Mouse (Mus musculus) G1E (cell line): ENCODE results near the gene Hpse2. TPM values are rescaled to one million over a fixed set of nuclear protein-coding genes. Genes with fewer than 3 reads are reported as not detected.

Experiments used
- ATAC-seq: 2 replicates; pipeline ENCODE4 v1.8.0; 2016; ENCODE audit warnings: mild to moderate bottlenecking; ENCODE audit not compliant: insufficient number of reproducible peaks, poor library complexity, low FRiP score, severe bottlenecking; ENCODE audit errors: extremely low read depth
- DNase-seq: peaks from one replicate; pipeline ENCODE4 v3.0.0; 2012; ENCODE audit warnings: low spot score
- H3K27me3 ChIP-seq: 2 replicates; pipeline ENCODE4 v1.6.1; 2012; ENCODE audit warnings: mild to moderate bottlenecking, low read length, inconsistent platforms; ENCODE audit not compliant: insufficient read depth
- H3K36me3 ChIP-seq: replicated peaks from 2 replicates; pipeline ENCODE3; 2012; ENCODE audit warnings: mild to moderate bottlenecking, inconsistent platforms
- H3K4me1 ChIP-seq: 2 replicates; pipeline ENCODE4 v1.6.1; 2012; ENCODE audit warnings: low read depth, low read length, inconsistent platforms, mixed read lengths; ENCODE audit not compliant: insufficient read depth
- H3K4me3 ChIP-seq: 2 replicates; pipeline ENCODE4 v1.5.1; 2012; ENCODE audit warnings: low read depth, mild to moderate bottlenecking, inconsistent platforms, low read length, moderate library complexity, mixed read lengths
- H3K9me3 ChIP-seq: replicated peaks from 2 replicates; pipeline ENCODE4 v1.6.1; 2012; ENCODE audit warnings: inconsistent platforms
- CTCF ChIP-seq: IDR thresholded peaks from 2 replicates; pipeline ENCODE4 v1.5.1; 2012; ENCODE audit warnings: low read depth, low read length, inconsistent platforms, mixed read lengths
- GATA1 ChIP-seq: IDR thresholded peaks from 2 replicates; pipeline ENCODE4 v1.6.1; 2012; ENCODE audit warnings: borderline replicate concordance, low read length, inconsistent platforms, mixed read lengths
- GATA2 ChIP-seq: IDR thresholded peaks from 2 replicates; pipeline ENCODE4 v1.6.1; 2012; ENCODE audit warnings: low read depth, low read length, inconsistent platforms, borderline replicate concordance
- POLR2AphosphoS5 ChIP-seq: IDR thresholded peaks from 2 replicates; pipeline ENCODE4 v1.6.1; 2012; ENCODE audit warnings: low read depth, low read length, inconsistent platforms; ENCODE audit not compliant: insufficient replicate concordance
- TAL1 ChIP-seq: conservative IDR thresholded peaks from 2 replicates; pipeline ENCODE4 v1.6.1; 2012; ENCODE audit warnings: low read depth, low read length, inconsistent platforms, mixed read lengths
- polyA plus RNA-seq: library from polyadenylated mRNA; stranded (reverse); fragments of >175 nt; gene quantifications from 2 replicates; pipeline ENCODE4 v1.2.3, GENCODE M21; 2012
- total RNA-seq, 2 experiments: library from RNA; stranded (forward) in 1 of 2; stranded (reverse) in 1 of 2; fragments of 200-1000 nt in 1 of 2; fragments of >200 nt in 1 of 2; fragmentation: Nextera tagmentation in 1 of 2; gene quantifications; 2 replicates each; pipeline ENCODE4 v1.2.3; 2014 to 2017

The Hpse2 gene
- total and polyA plus RNA-seq, 3 experiments, result 0.16 TPM; not detected in 2

DNA sequence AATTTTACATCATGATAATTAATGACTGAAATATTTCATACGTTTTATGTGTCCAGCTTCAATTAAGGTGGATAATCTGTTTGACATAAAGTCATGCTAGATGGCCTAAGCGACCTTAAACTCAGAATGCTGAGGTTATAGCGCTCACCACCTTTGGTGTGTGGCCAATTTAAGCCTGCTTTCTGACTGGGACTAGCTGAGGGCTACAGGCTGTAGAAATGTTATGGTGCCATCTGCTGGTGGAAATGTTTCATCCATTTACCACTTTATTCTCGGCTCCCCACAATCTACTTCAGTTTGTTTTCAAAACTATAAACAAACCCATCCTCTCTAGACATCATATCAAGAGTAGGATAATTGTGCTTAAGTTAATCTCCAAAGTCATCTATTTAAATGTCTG is 8.2 kb upstream of the Hpse2 start:
- ATAC-seq, result no peak
- H3K36me3 ChIP-seq, result no peaks in the 10 kb centered on the region
- H3K27me3 ChIP-seq, result peaks cover 4% of the 10 kb centered on the region; the same call in 1 of the 2 replicates
- H3K9me3 ChIP-seq, result no peaks in the 10 kb centered on the region
- H3K4me3 ChIP-seq, result no peak overlapping the region
- H3K4me1 ChIP-seq, result no peaks in the 10 kb centered on the region
- peak; percentile 6 for DNase-seq
- TF ChIP-seq GATA2, result no peak
- TF ChIP-seq CTCF, result peak; percentile 16; the same call in 1 of the 2 replicates

DNA sequence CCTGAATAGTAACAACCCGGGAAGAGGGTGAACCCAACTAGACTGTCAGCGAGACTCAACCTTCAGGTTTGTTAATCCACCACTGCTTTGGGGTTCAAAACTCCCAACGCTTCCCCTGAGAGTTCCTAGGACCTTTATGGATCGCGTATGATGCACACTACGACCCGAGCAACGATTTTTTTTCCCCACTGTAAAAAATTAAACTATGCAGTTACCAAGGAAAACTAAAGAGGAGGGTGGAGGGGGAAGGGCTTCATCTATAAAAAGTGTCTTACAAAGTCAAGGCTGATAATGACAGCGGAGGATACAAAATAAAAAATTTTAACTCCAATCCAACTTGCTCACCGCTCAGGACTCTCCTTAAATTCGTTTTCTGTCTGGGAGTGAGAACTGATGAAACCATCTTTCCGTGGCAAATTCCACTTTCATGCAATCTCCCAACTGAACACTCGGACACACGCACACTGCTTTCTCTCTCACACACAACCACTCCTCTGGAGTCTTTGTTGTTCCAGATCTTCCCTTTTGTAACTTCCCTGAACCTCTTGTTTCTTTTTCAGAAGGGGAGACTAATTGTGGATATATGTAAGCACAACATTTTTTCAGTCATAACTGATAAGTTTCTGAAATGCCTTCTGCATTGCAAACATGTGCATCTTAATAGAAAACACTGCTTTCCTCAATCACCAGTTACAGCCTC is 934 bp downstream of the Hpse2 start:
- Histone ChIP-seq H3K4me1 (no peaks in the 10 kb centered on the region), H3K9me3 (no peaks in the 10 kb centered on the region), H3K4me3 (no peak overlapping the region), H3K36me3 (no peaks in the 10 kb centered on the region), H3K27me3 (peaks cover 15% of the 10 kb centered on the region)
- TF ChIP-seq TAL1 (no peak), CTCF (no peak), POLR2AphosphoS5 (no peak), GATA2 (no peak)
- no peak for DNase-seq
- no peak for ATAC-seq

DNA sequence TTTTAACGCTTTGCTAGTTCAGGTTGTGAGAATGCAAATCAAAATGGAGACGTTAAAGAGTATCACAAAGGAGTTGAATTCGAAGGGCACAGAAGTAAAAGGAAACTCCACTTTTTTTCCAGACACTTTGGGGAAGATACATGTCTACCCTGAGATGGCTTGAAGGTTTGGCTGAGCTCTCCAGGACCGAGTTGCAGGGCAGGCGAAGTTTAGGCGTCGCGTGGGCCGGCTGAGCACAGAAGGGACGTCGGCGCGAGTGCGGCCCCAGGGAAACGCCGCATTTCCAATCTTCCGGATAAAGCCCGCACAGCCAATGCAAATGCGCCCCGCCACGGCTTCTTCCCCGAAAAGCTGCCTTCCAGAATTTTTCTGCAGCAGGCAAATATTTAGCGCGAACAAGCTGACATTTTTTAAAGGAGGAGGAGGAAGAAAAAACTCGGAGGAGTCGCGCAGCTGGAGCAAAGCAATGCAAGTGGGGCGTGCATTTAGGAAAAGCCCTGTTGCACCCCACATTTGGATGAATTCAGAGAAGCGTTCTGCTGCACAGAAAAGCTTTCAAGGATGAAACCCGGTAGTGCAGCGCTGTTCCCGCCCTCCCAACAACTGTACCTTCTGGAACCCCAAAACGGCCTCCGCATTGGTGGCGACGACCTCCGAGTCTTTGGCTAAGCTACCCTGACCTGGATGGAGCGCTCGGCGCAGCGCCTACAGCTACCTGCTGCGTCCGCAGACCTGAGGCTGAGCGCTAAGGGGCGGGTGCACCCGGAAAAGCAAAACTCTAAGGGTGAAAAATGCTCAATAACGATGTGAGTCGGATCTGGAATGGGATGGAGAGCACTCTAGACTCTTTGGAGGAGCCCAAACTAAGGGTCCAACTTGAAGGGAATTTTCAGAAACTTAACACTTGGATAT is 1.9 kb downstream of the Hpse2 start:
- Histone ChIP-seq H3K27me3 (peaks cover 15% of the 10 kb centered on the region), H3K4me1 (no peaks in the 10 kb centered on the region), H3K9me3 (no peaks in the 10 kb centered on the region), H3K4me3 (no peak overlapping the region), H3K36me3 (no peaks in the 10 kb centered on the region)
- no peak for TF ChIP-seq CTCF
- no peak for TF ChIP-seq POLR2AphosphoS5
- TF ChIP-seq TAL1, result no peak
- no peak for TF ChIP-seq GATA1
- no peak for TF ChIP-seq GATA2
- DNase-seq, result no peak
- ATAC-seq, result no peak

DNA sequence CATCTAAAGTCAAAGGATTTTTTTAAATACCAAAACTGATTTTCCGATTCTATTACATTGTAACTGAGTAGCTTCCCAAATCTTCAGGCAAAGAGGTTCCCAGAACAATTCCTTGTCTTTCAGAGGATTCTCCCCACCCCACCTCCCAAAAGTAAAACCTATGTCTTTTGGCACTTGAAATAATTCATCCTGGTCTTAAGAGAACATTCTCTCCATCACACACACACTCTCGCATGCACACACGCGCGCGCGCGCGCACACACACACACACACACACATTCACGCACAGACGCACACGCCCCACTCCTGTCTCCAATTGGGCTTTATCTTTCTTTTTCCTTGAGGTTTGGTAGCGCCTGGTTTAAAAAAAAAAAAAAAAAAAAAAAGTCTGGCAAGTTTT is 2.7 kb downstream of the Hpse2 start:
- H3K36me3 ChIP-seq, result no peaks in the 10 kb centered on the region
- ATAC-seq (no peak), DNase-seq (no peak)
- peaks cover 17% of the 10 kb centered on the region for H3K27me3 ChIP-seq
- TF ChIP-seq TAL1 (no peak), CTCF (no peak), GATA2 (no peak), GATA1 (no peak), POLR2AphosphoS5 (no peak)
- no peak overlapping the region for H3K4me3 ChIP-seq
- H3K9me3 ChIP-seq, result no peaks in the 10 kb centered on the region
- no peaks in the 10 kb centered on the region for H3K4me1 ChIP-seq

DNA sequence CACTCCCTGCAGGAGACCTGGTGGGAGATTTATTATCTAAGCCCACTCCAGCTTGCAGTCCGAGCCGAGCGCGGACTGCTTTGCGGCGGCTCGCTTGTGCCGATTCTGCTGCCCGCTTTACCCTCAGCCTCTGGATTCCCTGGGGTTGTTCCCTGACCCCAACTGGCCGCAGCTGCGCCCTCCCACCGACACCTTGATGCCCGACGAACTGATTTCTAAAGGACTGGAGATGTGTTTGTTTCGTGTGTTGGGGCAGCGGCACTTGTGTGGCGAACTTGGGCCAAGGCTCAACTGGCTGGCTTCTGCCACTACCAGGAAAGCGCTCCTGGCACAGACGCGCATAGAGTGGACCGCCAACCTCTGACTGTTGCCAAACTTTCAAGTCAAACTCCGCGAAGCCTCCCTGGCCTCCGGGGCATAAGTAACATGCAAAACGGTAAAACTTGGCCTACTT is 3.1 kb downstream of the Hpse2 start:
- DNase-seq (no peak), ATAC-seq (no peak)
- no peak overlapping the region for H3K4me3 ChIP-seq
- no peaks in the 10 kb centered on the region for H3K4me1 ChIP-seq
- no peaks in the 10 kb centered on the region for H3K9me3 ChIP-seq
- TF ChIP-seq GATA1 (no peak), GATA2 (no peak), TAL1 (no peak), CTCF (no peak), POLR2AphosphoS5 (no peak)
- peaks cover 17% of the 10 kb centered on the region for H3K27me3 ChIP-seq
- no peaks in the 10 kb centered on the region for H3K36me3 ChIP-seq

DNA sequence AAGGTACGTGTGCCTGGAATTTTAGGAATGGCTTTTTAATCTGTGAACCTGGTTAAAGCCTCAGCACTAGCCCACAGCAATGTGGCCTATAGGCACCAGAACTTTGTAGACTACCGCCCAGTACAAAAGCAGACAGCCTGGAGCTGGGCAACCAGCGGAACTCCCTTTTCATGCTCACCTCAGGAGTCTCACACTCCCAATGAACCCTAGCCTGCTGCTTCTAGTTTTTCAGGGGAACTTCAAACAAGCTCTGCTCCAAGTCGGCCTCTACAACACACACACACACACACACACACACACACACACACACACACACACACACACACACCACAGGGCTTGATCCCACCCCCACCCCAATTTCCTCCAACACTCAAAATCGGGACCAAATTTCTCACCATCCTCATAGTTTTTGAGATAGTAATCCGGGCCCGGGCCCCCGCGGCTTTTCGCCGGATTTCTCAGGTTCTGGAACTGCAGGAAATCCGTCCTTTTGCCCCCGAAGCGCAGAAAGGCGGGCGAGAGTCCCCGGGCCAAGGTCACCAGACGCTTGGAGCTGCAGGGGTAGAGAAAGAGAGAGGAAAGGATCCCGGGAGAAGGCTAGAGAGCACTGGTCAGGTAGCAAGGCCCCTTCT is 3.7 kb downstream of the Hpse2 start:
- Histone ChIP-seq H3K27me3 (peaks cover 17% of the 10 kb centered on the region), H3K4me1 (no peaks in the 10 kb centered on the region), H3K9me3 (no peaks in the 10 kb centered on the region), H3K36me3 (no peaks in the 10 kb centered on the region), H3K4me3 (no peak overlapping the region)
- ATAC-seq (no peak), DNase-seq (no peak)
- TF ChIP-seq TAL1, result no peak
- TF ChIP-seq CTCF, result no peak
- TF ChIP-seq POLR2AphosphoS5, result no peak
